Mouse (Mus musculus) liver, embryonic 13.5 days (tissue): ENCODE measurements at regions not wholly inside any gene's neighbourhood (a gene's known extent, or its start where the extent isn't known, plus 50 kb on each side); places are given as distances from the start of the nearest gene placed in this dataset.

Experiments
- ATAC-seq: fragments of 200-750 bp; cut with Nextera tagmentation; 2 replicates; pipeline ENCODE4 v1.8.0; 2017; ENCODE audit warnings: low read depth, mild to moderate bottlenecking, moderate number of reproducible peaks, moderate library complexity
- DNase-seq: peaks from one replicate; pipeline ENCODE4 v3.0.0; 2022
- H3K27ac ChIP-seq: fragments of 300-500 bp; sonication (generic); 2 replicates; pipeline ENCODE4 v1.5.1; 2015; ENCODE audit warnings: moderate library complexity, mild to moderate bottlenecking, inconsistent platforms
- H3K27me3 ChIP-seq: fragments of 300-500 bp; sonication (generic); 2 replicates; pipeline ENCODE4 v1.6.1; 2015; ENCODE audit warnings: mild to moderate bottlenecking, inconsistent platforms
- H3K36me3 ChIP-seq: fragments of 300-500 bp; sonication (generic); 2 replicates; pipeline ENCODE4 v1.6.1; 2015; ENCODE audit warnings: mild to moderate bottlenecking, inconsistent platforms
- H3K4me1 ChIP-seq: fragments of 300-500 bp; sonication (generic); replicated peaks from 2 replicates; pipeline ENCODE4 v1.6.1; 2015; ENCODE audit warnings: inconsistent platforms
- H3K4me2 ChIP-seq: fragments of 300-500 bp; sonication (generic); 2 replicates; pipeline ENCODE4 v1.6.1; 2015; ENCODE audit warnings: inconsistent platforms, mild to moderate bottlenecking, moderate library complexity
- H3K4me3 ChIP-seq: fragments of 300-500 bp; sonication (generic); replicated peaks from 2 replicates; pipeline ENCODE4 v1.5.1; 2015; ENCODE audit warnings: mild to moderate bottlenecking, inconsistent platforms
- H3K9ac ChIP-seq: fragments of 300-500 bp; sonication (generic); 2 replicates; pipeline ENCODE4 v1.6.1; 2015; ENCODE audit warnings: mild to moderate bottlenecking, inconsistent platforms
- H3K9me3 ChIP-seq: fragments of 300-500 bp; sonication (generic); replicated peaks from 2 replicates; pipeline ENCODE4 v1.6.1; 2016; ENCODE audit warnings: inconsistent platforms
- WGBS: fragments of 180-500 bp; shearing (Covaris S2); methylation state at CpG from one replicate; pipeline ENCODE4 v1.1.7; 2015; ENCODE audit not compliant: insufficient replicate concordance; 5-methylcytosine and 5-hydroxymethylcytosine counted together

- Histone ChIP-seq H3K27ac (no peak overlapping the region), H3K27me3 (no peaks in the 10 kb centered on the region), H3K4me3 (no peak overlapping the region), H3K9ac (no peak overlapping the region), H3K9me3 (no peaks in the 10 kb centered on the region), H3K4me2 (no peak overlapping the region), H3K4me1 (0 out of 2 replicates have a peak, but pooled peaks cover under 1% of the 10 kb centered on the region), H3K36me3 (no peaks in the 10 kb centered on the region)
- ATAC-seq (no peak), DNase-seq (no peak)
- 31% methylated on average over 3 of the region's 3 CpGs for WGBS
Measured at GRCm38 (mm10) chr16:97234321-97234720, 63.8 kb upstream of the Dscam start.

- Histone ChIP-seq H3K27me3 (no peaks in the 10 kb centered on the region), H3K36me3 (no peaks in the 10 kb centered on the region), H3K4me3 (no peak overlapping the region), H3K4me2 (no peak overlapping the region), H3K9ac (no peak overlapping the region), H3K4me1 (peaks cover 9% of the 10 kb centered on the region; the same call in 1 of the 2 replicates), H3K27ac (no peak overlapping the region), H3K9me3 (no peaks in the 10 kb centered on the region)
- DNase-seq = no peak
- peak; percentile 70 for ATAC-seq
- WGBS = 43% methylated on average over 5 of the region's 5 CpGs
Measured at GRCm38 (mm10) chr16:97239626-97240025, 69.1 kb upstream of the Dscam start.

- Histone ChIP-seq H3K9ac (no peak overlapping the region), H3K4me1 (peaks cover 9% of the 10 kb centered on the region; the same call in 1 of the 2 replicates), H3K27ac (no peak overlapping the region), H3K4me3 (no peak overlapping the region), H3K36me3 (no peaks in the 10 kb centered on the region), H3K9me3 (no peaks in the 10 kb centered on the region), H3K27me3 (no peaks in the 10 kb centered on the region), H3K4me2 (no peak overlapping the region)
- WGBS = 33% methylated on average over 7 of the region's 7 CpGs
- ATAC-seq (no peak), DNase-seq (no peak)
Measured at GRCm38 (mm10) chr16:97240085-97240484, 69.5 kb upstream of the Dscam start.

GRCm38 (mm10) chr16:97240859-97241360 is 70.4 kb upstream of the Dscam start:
- no peaks in the 10 kb centered on the region for H3K9me3 ChIP-seq
- WGBS = 60% methylated on average over 8 of the region's 8 CpGs
- H3K4me3 ChIP-seq = no peak overlapping the region
- no peaks in the 10 kb centered on the region for H3K27me3 ChIP-seq
- no peak for DNase-seq
- H3K9ac ChIP-seq = no peak overlapping the region
- ATAC-seq = no peak
- H3K36me3 ChIP-seq = no peaks in the 10 kb centered on the region
- H3K4me1 ChIP-seq = peaks cover 9% of the 10 kb centered on the region; the same call in 1 of the 2 replicates
- no peak overlapping the region for H3K4me2 ChIP-seq
- no peak overlapping the region for H3K27ac ChIP-seq

GRCm38 (mm10) chr16:97241639-97242038 is 71.1 kb upstream of the Dscam start:
- Histone ChIP-seq H3K4me1 (peaks cover 9% of the 10 kb centered on the region; the same call in 1 of the 2 replicates), H3K27ac (no peak overlapping the region), H3K4me2 (no peak overlapping the region), H3K9ac (no peak overlapping the region), H3K36me3 (no peaks in the 10 kb centered on the region), H3K9me3 (no peaks in the 10 kb centered on the region), H3K27me3 (no peaks in the 10 kb centered on the region), H3K4me3 (no peak overlapping the region)
- ATAC-seq = no peak
- DNase-seq = no peak

- Histone ChIP-seq H3K27me3 (no peaks in the 10 kb centered on the region), H3K9me3 (no peaks in the 10 kb centered on the region), H3K4me2 (no peak overlapping the region), H3K36me3 (no peaks in the 10 kb centered on the region), H3K4me1 (no peaks in the 10 kb centered on the region), H3K27ac (no peak overlapping the region), H3K4me3 (no peak overlapping the region), H3K9ac (no peak overlapping the region)
- DNase-seq (no peak), ATAC-seq (no peak)
- WGBS = 60% methylated on average over 6 of the region's 6 CpGs
Measured at GRCm38 (mm10) chr16:97250488-97250887, 79.9 kb upstream of the Dscam start.

GRCm38 (mm10) chr16:97252551-97252950 is 82.0 kb upstream of the Dscam start:
- H3K36me3 ChIP-seq = no peaks in the 10 kb centered on the region
- H3K27me3 ChIP-seq = no peaks in the 10 kb centered on the region
- ATAC-seq (0 out of 2 replicates have a peak, but pooled peaks have one; percentile 50), DNase-seq (no peak)
- no peak overlapping the region for H3K9ac ChIP-seq
- no peak overlapping the region for H3K4me3 ChIP-seq
- WGBS = 62% methylated on average over 1 of the region's 1 CpGs
- H3K9me3 ChIP-seq = no peaks in the 10 kb centered on the region
- no peaks in the 10 kb centered on the region for H3K4me1 ChIP-seq
- no peak overlapping the region for H3K4me2 ChIP-seq
- H3K27ac ChIP-seq = no peak overlapping the region

- Histone ChIP-seq H3K9ac (no peak overlapping the region), H3K4me2 (no peak overlapping the region), H3K4me3 (no peak overlapping the region), H3K4me1 (no peaks in the 10 kb centered on the region), H3K27ac (no peak overlapping the region), H3K9me3 (no peaks in the 10 kb centered on the region), H3K36me3 (no peaks in the 10 kb centered on the region), H3K27me3 (no peaks in the 10 kb centered on the region)
- no peak for DNase-seq
- WGBS = 33% methylated on average over 2 of the region's 2 CpGs
- no peak for ATAC-seq
Measured at GRCm38 (mm10) chr16:97252997-97253635, 82.6 kb upstream of the Dscam start.

GRCm38 (mm10) chr16:97258821-97259220 is 88.3 kb upstream of the Dscam start:
- Histone ChIP-seq H3K27me3 (0 out of 2 replicates have a peak, but pooled peaks cover 3% of the 10 kb centered on the region), H3K4me2 (no peak overlapping the region), H3K36me3 (no peaks in the 10 kb centered on the region), H3K4me3 (no peak overlapping the region), H3K27ac (no peak overlapping the region), H3K4me1 (no peaks in the 10 kb centered on the region), H3K9me3 (no peaks in the 10 kb centered on the region), H3K9ac (no peak overlapping the region)
- DNase-seq = no peak
- 62% methylated on average over 6 of the region's 6 CpGs for WGBS
- no peak for ATAC-seq

- H3K9me3 ChIP-seq = no peaks in the 10 kb centered on the region
- no peak overlapping the region for H3K9ac ChIP-seq
- no peak overlapping the region for H3K27ac ChIP-seq
- DNase-seq = no peak
- 0 out of 2 replicates have a peak, but pooled peaks cover 3% of the 10 kb centered on the region for H3K27me3 ChIP-seq
- H3K4me2 ChIP-seq = no peak overlapping the region
- no peak for ATAC-seq
- H3K4me1 ChIP-seq = no peaks in the 10 kb centered on the region
- no peaks in the 10 kb centered on the region for H3K36me3 ChIP-seq
- H3K4me3 ChIP-seq = no peak overlapping the region
- 32% methylated on average over 6 of the region's 6 CpGs for WGBS
Measured at GRCm38 (mm10) chr16:97263451-97263850, 92.9 kb upstream of the Dscam start.

GRCm38 (mm10) chr16:97270417-97271133 is 86.0 kb upstream of the Bace2 start:
- Histone ChIP-seq H3K4me1 (no peaks in the 10 kb centered on the region), H3K36me3 (no peaks in the 10 kb centered on the region), H3K27me3 (no peaks in the 10 kb centered on the region), H3K9ac (no peak overlapping the region), H3K9me3 (no peaks in the 10 kb centered on the region), H3K4me2 (no peak overlapping the region), H3K4me3 (no peak overlapping the region), H3K27ac (no peak overlapping the region)
- ATAC-seq = no peak
- WGBS = 67% methylated on average over 7 of the region's 7 CpGs
- DNase-seq = no peak

GRCm38 (mm10) chr16:97271264-97271663 is 85.3 kb upstream of the Bace2 start:
- no peaks in the 10 kb centered on the region for H3K27me3 ChIP-seq
- H3K36me3 ChIP-seq = no peaks in the 10 kb centered on the region
- no peak overlapping the region for H3K27ac ChIP-seq
- no peak overlapping the region for H3K9ac ChIP-seq
- no peak for DNase-seq
- no peaks in the 10 kb centered on the region for H3K9me3 ChIP-seq
- no peak for ATAC-seq
- 78% methylated on average over 8 of the region's 8 CpGs for WGBS
- H3K4me1 ChIP-seq = no peaks in the 10 kb centered on the region
- no peak overlapping the region for H3K4me2 ChIP-seq
- no peak overlapping the region for H3K4me3 ChIP-seq
